Mouse (Mus musculus) brown adipose tissue, adult 24 weeks (tissue): ENCODE results near the gene Gm21905. TPM values are rescaled to one million over a fixed set of nuclear protein-coding genes. Genes with fewer than 3 reads are reported as not detected.

Source experiments
- H3K27ac ChIP-seq: fragments of 200-500 bp; replicated peaks from 2 replicates; pipeline ENCODE4 v1.5.1; 2012; ENCODE audit warnings: low read depth, mild to moderate bottlenecking, low read length
- H3K4me1 ChIP-seq: fragments of 200-500 bp; 2 replicates; pipeline ENCODE4 v1.6.1; 2012; ENCODE audit warnings: low read length, mixed read lengths; ENCODE audit not compliant: control insufficient read depth, insufficient read depth, insufficient read length
- H3K4me3 ChIP-seq: fragments of 200-500 bp; 2 replicates; pipeline ENCODE4 v1.5.1; 2012; ENCODE audit warnings: low read depth, mild to moderate bottlenecking, low read length, moderate library complexity; ENCODE audit not compliant: insufficient read depth
- polyA plus RNA-seq: library from polyadenylated mRNA; stranded (reverse); fragments of >200 nt; gene quantifications from 2 replicates; pipeline ENCODE4 v1.2.4, GENCODE M21; 2012; ENCODE audit not compliant: missing spikeins, insufficient read depth, insufficient read length

Gm21905 gene
- polyA plus RNA-seq, 1 experiment, result not detected

- no peaks in the 10 kb centered on the region for H3K4me1 ChIP-seq
Measured at GRCm38 (mm10) chr5:67898921-67899320, 47.3 kb downstream of the Gm21905 start.

GRCm38 (mm10) chr5:67884422-67885210 lies 61.6 kb downstream of the Gm21905 start:
- Histone ChIP-seq H3K27ac (no peak overlapping the region), H3K4me1 (no peaks in the 10 kb centered on the region), H3K4me3 (no peak overlapping the region)

More at GRCm38 (mm10) chr5:67898921-67899320, 47.3 kb downstream of the Gm21905 start:
- H3K27ac ChIP-seq, result no peak overlapping the region
- no peak overlapping the region for H3K4me3 ChIP-seq

GRCm38 (mm10) chr5:67883564-67884171 lies 62.6 kb downstream of the Gm21905 start:
- Histone ChIP-seq H3K27ac (no peak overlapping the region), H3K4me1 (no peaks in the 10 kb centered on the region), H3K4me3 (no peak overlapping the region)

Other genes with a start within 250 kb of the Gm21905 start
- gene Atp8a1, start 99.0 kb downstream of the Gm21905 start, polyA plus RNA-seq, result 17.3 and 20.9 TPM in 2 replicates
- gene Gm5108, start 4.8 kb downstream of the Gm21905 start, polyA plus RNA-seq, result not detected in 2 replicates
- not detected in 2 replicates for gene Grxcr1, start 85.4 kb upstream of the Gm21905 start, polyA plus RNA-seq